Mouse (Mus musculus) cerebellum, adult 2 months (tissue): ENCODE results near the gene Atxn7l1.

Source experiments
- CTCF ChIP-seq: fragments of 200-500 bp; IDR thresholded peaks from 2 replicates; pipeline ENCODE4 v1.5.1; 2011; ENCODE audit warnings: low read depth, mild to moderate bottlenecking, control low read depth, low read length, moderate library complexity, borderline replicate concordance; ENCODE audit not compliant: insufficient read depth
- POLR2A ChIP-seq: fragments of 200-500 bp; IDR thresholded peaks from 2 replicates; pipeline ENCODE4 v1.6.1; 2011; ENCODE audit warnings: low read length, control low read depth, borderline replicate concordance; ENCODE audit not compliant: insufficient read depth

DNA sequence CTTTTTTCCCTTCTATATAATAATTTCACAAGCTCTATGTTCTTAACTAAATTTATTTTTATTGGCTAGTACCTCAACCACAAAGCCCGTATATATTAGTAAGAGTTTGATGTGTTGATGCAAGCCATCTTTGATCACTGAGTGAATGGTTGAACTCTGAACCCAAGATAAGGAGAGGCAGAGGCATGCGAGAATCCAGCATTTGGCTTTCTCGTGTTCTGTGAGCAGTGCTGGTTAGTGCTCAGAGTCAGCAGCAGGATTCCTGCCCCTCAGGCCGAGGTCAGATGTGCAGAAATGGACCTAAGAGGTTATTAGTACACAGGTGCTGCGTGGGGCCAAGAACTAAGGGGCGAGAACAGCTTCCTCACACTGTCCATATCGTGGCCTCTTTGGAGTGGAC, 113.1 kb downstream of the Atxn7l1 start:
- TF ChIP-seq POLR2A (no peak), CTCF (no peak)
